Mouse (Mus musculus): ENCODE results near the gene Col19a1.

Gene Col19a1

GRCm38 (mm10) chr1:24310847-24311246 lies 276.4 kb downstream of the Col19a1 start:
- no peak for DNase-seq (ENCODE audit: low spot score in 2 of 2)

- no peak for DNase-seq (ENCODE audit: low spot score in 2 of 2)
Measured at GRCm38 (mm10) chr1:24310193-24310592, 277.1 kb downstream of the Col19a1 start.

- DNase-seq (ENCODE audit: low spot score in 2 of 2): no peak
Measured at GRCm38 (mm10) chr1:24303077-24303476, 284.2 kb downstream of the Col19a1 start.

GRCm38 (mm10) chr1:24302674-24303073 lies 284.6 kb downstream of the Col19a1 start:
- DNase-seq (ENCODE audit: low spot score in 2 of 2): peak; percentile 43 to 68

GRCm38 (mm10) chr1:24300700-24301099 lies 286.6 kb downstream of the Col19a1 start:
- no peak for DNase-seq (ENCODE audit: low spot score in 2 of 2)

GRCm38 (mm10) chr1:24294979-24295942 lies 292.0 kb downstream of the Col19a1 start:
- DNase-seq (ENCODE audit: low spot score in 2 of 2): no peak

GRCm38 (mm10) chr1:24292515-24292914 lies 294.8 kb downstream of the Col19a1 start:
- no peak for DNase-seq (ENCODE audit: low spot score in 2 of 2)

GRCm38 (mm10) chr1:24286360-24286759 lies 300.9 kb downstream of the Col19a1 start:
- no peak for DNase-seq (ENCODE audit: low spot score in 2 of 2)

- DNase-seq (ENCODE audit: low spot score in 2 of 2): no peak
Measured at GRCm38 (mm10) chr1:24267022-24267421, 320.2 kb downstream of the Col19a1 start.

- DNase-seq (ENCODE audit: low spot score in 2 of 2): no peak
Measured at GRCm38 (mm10) chr1:24261181-24261580, 326.1 kb downstream of the Col19a1 start.

GRCm38 (mm10) chr1:24259419-24259818 lies 327.9 kb downstream of the Col19a1 start:
- no peak for DNase-seq (ENCODE audit: low spot score in 2 of 2)

GRCm38 (mm10) chr1:24257961-24258360 lies 329.3 kb downstream of the Col19a1 start:
- DNase-seq (ENCODE audit: low spot score in 2 of 2): no peak

GRCm38 (mm10) chr1:24249105-24249664 lies 338.1 kb downstream of the Col19a1 start:
- peak in 1 of 2 experiments; percentile 34 for DNase-seq (ENCODE audit: low spot score in 2 of 2)

GRCm38 (mm10) chr1:24248294-24249104 lies 338.8 kb downstream of the Col19a1 start:
- DNase-seq (ENCODE audit: low spot score in 2 of 2): no peak

GRCm38 (mm10) chr1:24245700-24246375 lies 341.4 kb downstream of the Col19a1 start:
- DNase-seq (ENCODE audit: low spot score in 2 of 2): no peak

- no peak for DNase-seq (ENCODE audit: low spot score in 2 of 2)
Measured at GRCm38 (mm10) chr1:24244931-24245330, 342.3 kb downstream of the Col19a1 start.

- DNase-seq (ENCODE audit: low spot score in 2 of 2): no peak
Measured at GRCm38 (mm10) chr1:24240039-24240691, 347.1 kb downstream of the Col19a1 start.

- DNase-seq (ENCODE audit: low spot score in 2 of 2): no peak
Measured at GRCm38 (mm10) chr1:24236330-24236729, 350.9 kb downstream of the Col19a1 start.

GRCm38 (mm10) chr1:24231504-24232270 lies 355.6 kb downstream of the Col19a1 start:
- no peak for DNase-seq (ENCODE audit: low spot score in 2 of 2)

- DNase-seq (ENCODE audit: low spot score in 2 of 2): peak in 1 of 2 experiments; percentile 44
Measured at GRCm38 (mm10) chr1:24230428-24230827, 356.8 kb downstream of the Col19a1 start.
